Mouse (Mus musculus) lung, postnatal 0 days (tissue): Measurements from ENCODE around the gene Susd2. TPM values are rescaled to one million over a fixed set of nuclear protein-coding genes. Genes with fewer than 3 reads are reported as not detected.

Source experiments
- ATAC-seq: fragments of 200-750 bp; cut with Nextera tagmentation; 2 replicates; pipeline ENCODE4 v1.8.0; 2017; ENCODE audit warnings: moderate library complexity
- DNase-seq: peaks from one replicate; pipeline ENCODE4 v3.0.0-alpha.2; 2016; ENCODE audit warnings: low spot score
- H3K27ac ChIP-seq: fragments of 300-500 bp; sonication (generic); 2 replicates; pipeline ENCODE4 v1.5.1; 2014; ENCODE audit warnings: antibody characterized with exemption, mild to moderate bottlenecking, low read length, mixed read lengths
- H3K27me3 ChIP-seq: fragments of 300-500 bp; sonication (generic); replicated peaks from 2 replicates; pipeline ENCODE4 v1.6.1; 2014; ENCODE audit warnings: low read length, mixed read lengths; ENCODE audit not compliant: insufficient read depth
- H3K36me3 ChIP-seq: fragments of 300-500 bp; sonication (generic); 2 replicates; pipeline ENCODE4 v1.6.1; 2014; ENCODE audit warnings: low read length, mixed read lengths; ENCODE audit not compliant: insufficient read depth
- H3K4me1 ChIP-seq: fragments of 300-500 bp; sonication (generic); 2 replicates; pipeline ENCODE4 v1.6.1; 2014; ENCODE audit warnings: antibody characterized with exemption, low read depth, low read length, mixed read lengths; ENCODE audit not compliant: insufficient read depth
- H3K4me2 ChIP-seq: fragments of 300-500 bp; sonication (generic); replicated peaks from 2 replicates; pipeline ENCODE4 v1.6.1; 2014; ENCODE audit warnings: low read depth, mild to moderate bottlenecking, low read length, moderate library complexity, mixed read lengths
- H3K4me3 ChIP-seq: fragments of 300-500 bp; sonication (generic); 2 replicates; pipeline ENCODE4 v1.5.1; 2014; ENCODE audit warnings: low read depth, low read length
- H3K9ac ChIP-seq: fragments of 300-500 bp; sonication (generic); replicated peaks from 2 replicates; pipeline ENCODE4 v1.6.1; 2014; ENCODE audit warnings: low read depth, mild to moderate bottlenecking
- H3K9me3 ChIP-seq: fragments of 300-500 bp; sonication (generic); 2 replicates; pipeline ENCODE4 v1.6.1; 2016; ENCODE audit warnings: low read length, mixed read lengths
- CTCF ChIP-seq: IDR thresholded peaks from 2 replicates; pipeline ENCODE4 v1.5.1; 2016; ENCODE audit warnings: antibody characterized with exemption, mild to moderate bottlenecking
- EP300 ChIP-seq: IDR thresholded peaks from 2 replicates; pipeline ENCODE4 v1.6.1; 2016; ENCODE audit warnings: antibody characterized with exemption, mild to moderate bottlenecking, control low read depth
- WGBS: fragments of 180-500 bp; shearing (Covaris S2); extraction: QIAGEN DNeasy Blood & Tissue Kit; methylation state at CpG from one replicate; pipeline ENCODE4 v1.1.7; 2014; 5-methylcytosine and 5-hydroxymethylcytosine counted together
- polyA plus RNA-seq: library from polyadenylated mRNA; unstranded; fragments of >200 nt; fragmentation: Nextera tagmentation; extraction: Ambion mirVana; gene quantifications from 2 replicates; pipeline ENCODE4 v1.2.1, GENCODE M21; 2015

Susd2 gene
- polyA plus RNA-seq: 9.3 and 9.4 TPM in 2 replicates

DNA sequence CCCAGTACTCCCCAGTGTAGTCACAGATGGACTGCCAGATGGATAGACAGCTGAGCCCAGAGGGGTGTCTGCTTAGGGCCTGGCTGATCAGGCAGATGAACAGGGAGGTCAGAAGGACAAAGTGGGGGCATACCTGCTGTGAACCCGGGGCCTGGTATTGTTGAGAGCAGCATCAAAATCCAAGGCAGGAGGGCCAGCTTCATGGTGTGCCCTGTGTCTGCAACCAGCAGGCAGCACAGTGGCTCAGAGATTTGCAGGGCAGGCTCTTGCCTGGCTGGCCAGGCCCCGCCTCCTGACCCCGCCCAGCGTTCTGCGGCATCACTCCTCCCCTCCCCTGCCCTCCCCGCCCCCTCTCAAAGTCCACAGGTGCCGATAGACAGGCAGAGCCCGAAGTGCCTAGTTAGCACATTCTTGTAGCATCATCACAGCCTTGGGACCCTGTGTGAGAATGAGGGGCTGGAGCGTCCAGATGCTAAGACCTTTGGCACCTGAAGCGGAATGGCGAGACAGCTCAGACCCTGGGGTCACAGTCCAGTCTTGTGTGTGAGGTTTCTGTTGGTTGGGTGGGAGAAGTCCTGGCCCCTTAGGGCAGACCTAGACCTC, at the start of gene Susd2:
Susd2 (minus strand) TSS at position 268 of the 603 bp plus-strand sequence.
- peak; percentile 50 for ATAC-seq
- 7% methylated on average over 10 of the region's 11 CpGs for WGBS
- DNase-seq: peak; percentile 77
- Histone ChIP-seq H3K4me1 (peaks cover 14% of the 10 kb centered on the region; the same call in 1 of the 2 replicates), H3K9ac (no peak within 1 kb of the TSS), H3K4me2 (peak within 1 kb of the TSS; percentile 4; the same call in 1 of the 2 replicates), H3K4me3 (no peak within 1 kb of the TSS), H3K36me3 (no peaks in the 10 kb centered on the region), H3K27me3 (no peaks in the 10 kb centered on the region), H3K9me3 (no peaks in the 10 kb centered on the region), H3K27ac (peak within 1 kb of the TSS; percentile 32; the same call in 1 of the 2 replicates)
- TF ChIP-seq EP300 (no peak), CTCF (no peak)

GRCm38 (mm10) chr10:75688598-75688997, 44.8 kb upstream of the Susd2 start:
- H3K27ac ChIP-seq: no peak overlapping the region
- no peak overlapping the region for H3K4me3 ChIP-seq
- no peak overlapping the region for H3K4me2 ChIP-seq
- H3K4me1 ChIP-seq: no peaks in the 10 kb centered on the region
- H3K36me3 ChIP-seq: 0 out of 2 replicates have a peak, but pooled peaks cover 4% of the 10 kb centered on the region
- H3K9ac ChIP-seq: no peak overlapping the region
- WGBS: 95% methylated on average over 2 of the region's 2 CpGs
- no peaks in the 10 kb centered on the region for H3K27me3 ChIP-seq
- DNase-seq (no peak), ATAC-seq (no peak)
- TF ChIP-seq EP300 (no peak), CTCF (no peak)
- H3K9me3 ChIP-seq: no peaks in the 10 kb centered on the region

GRCm38 (mm10) chr10:75686724-75687123, 42.9 kb upstream of the Susd2 start:
- no peaks in the 10 kb centered on the region for H3K9me3 ChIP-seq
- H3K27me3 ChIP-seq: no peaks in the 10 kb centered on the region
- no peak overlapping the region for H3K27ac ChIP-seq
- WGBS: 60% methylated on average over 4 of the region's 4 CpGs
- H3K4me1 ChIP-seq: no peaks in the 10 kb centered on the region
- H3K9ac ChIP-seq: no peak overlapping the region
- TF ChIP-seq CTCF: no peak
- TF ChIP-seq EP300: no peak
- H3K4me2 ChIP-seq: no peak overlapping the region
- ATAC-seq (no peak), DNase-seq (no peak)
- no peak overlapping the region for H3K4me3 ChIP-seq
- H3K36me3 ChIP-seq: no peaks in the 10 kb centered on the region; the same call in 1 of the 2 replicates

DNA sequence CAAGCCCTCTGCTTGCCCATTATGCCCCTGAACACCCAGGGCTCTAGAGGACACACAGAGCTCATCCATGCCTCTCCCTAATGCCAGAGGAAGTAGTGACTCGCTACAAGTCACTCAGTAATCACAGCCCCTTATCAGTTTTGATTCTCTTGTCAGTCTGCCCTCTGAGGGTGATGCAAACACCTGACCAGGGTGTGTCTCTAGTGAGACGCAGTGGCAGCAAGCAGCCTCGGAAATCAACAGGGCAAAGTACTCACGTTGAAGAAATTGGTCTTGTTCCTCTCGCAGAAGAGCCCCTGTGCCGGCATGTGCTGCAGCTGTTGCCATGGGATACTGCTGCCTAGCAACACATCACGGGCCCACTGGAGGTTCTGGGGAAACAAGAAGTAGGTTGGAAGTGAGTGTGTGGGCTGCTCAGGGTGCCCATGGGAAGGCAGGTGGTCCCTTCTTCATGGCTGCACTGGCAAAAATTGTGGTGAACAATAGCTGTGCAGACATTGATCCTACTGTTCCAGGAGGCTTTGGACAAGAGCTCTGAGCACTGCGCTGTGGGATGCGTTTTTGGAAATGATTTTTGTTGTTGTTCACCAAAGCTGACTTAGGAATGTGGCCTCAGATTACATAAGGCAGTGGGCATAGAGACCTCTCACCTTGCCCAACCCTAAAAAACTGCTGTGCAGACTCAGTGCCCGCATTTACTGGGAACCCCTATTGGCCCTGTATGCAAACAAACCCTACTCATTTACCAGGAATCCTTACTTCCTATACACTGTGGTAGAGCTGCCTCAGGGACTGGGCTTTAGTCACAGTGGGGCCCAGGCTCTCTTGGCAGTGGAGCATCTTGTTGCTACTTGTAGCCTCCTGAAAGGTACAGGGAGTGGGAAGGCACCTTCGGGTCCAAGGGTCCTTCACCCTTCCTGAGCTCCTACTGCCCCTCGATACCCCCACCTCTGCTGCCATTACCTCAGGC, 40.5 kb upstream of the Susd2 start:
- ATAC-seq: peak; percentile 32

GRCm38 (mm10) chr10:75680574-75681001, 36.8 kb upstream of the Susd2 start:
- Histone ChIP-seq H3K9me3 (no peaks in the 10 kb centered on the region), H3K9ac (no peak overlapping the region), H3K27ac (no peak overlapping the region), H3K27me3 (no peaks in the 10 kb centered on the region), H3K4me3 (no peak overlapping the region), H3K4me2 (no peak overlapping the region), H3K4me1 (peaks cover 36% of the 10 kb centered on the region), H3K36me3 (no peaks in the 10 kb centered on the region; the same call in 1 of the 2 replicates)
- TF ChIP-seq EP300: no peak
- no peak for ATAC-seq
- WGBS: 89% methylated on average over 10 of the region's 10 CpGs
- DNase-seq: no peak

More for the DNA sequence above, 40.5 kb upstream of the Susd2 start:
- WGBS: 51% methylated on average over 12 of the region's 12 CpGs
- Histone ChIP-seq H3K9me3 (no peaks in the 10 kb centered on the region), H3K4me1 (no peaks in the 10 kb centered on the region; the same call in 1 of the 2 replicates), H3K27me3 (no peaks in the 10 kb centered on the region), H3K4me3 (no peak overlapping the region), H3K9ac (no peak overlapping the region), H3K27ac (no peak overlapping the region), H3K4me2 (no peak overlapping the region), H3K36me3 (no peaks in the 10 kb centered on the region; the same call in 1 of the 2 replicates)
- TF ChIP-seq EP300 (no peak), CTCF (no peak)
- DNase-seq: peak; percentile 26

- Histone ChIP-seq H3K4me2 (no peak overlapping the region), H3K9me3 (no peaks in the 10 kb centered on the region), H3K4me3 (no peak overlapping the region), H3K27ac (peak overlapping the region; percentile 76; the same call in 1 of the 2 replicates), H3K36me3 (no peaks in the 10 kb centered on the region; the same call in 1 of the 2 replicates), H3K4me1 (peaks cover 41% of the 10 kb centered on the region), H3K27me3 (no peaks in the 10 kb centered on the region), H3K9ac (no peak overlapping the region)
- whole genome bisulfite sequencing: 90% methylated on average over 6 of the region's 6 CpGs
- TF ChIP-seq CTCF: no peak
- no peak for TF ChIP-seq EP300
- ATAC-seq (no peak), DNase-seq (no peak)
Observed at GRCm38 (mm10) chr10:75679204-75679603, 35.4 kb upstream of the Susd2 start.
